Mouse (Mus musculus): ENCODE measurements around the gene Vsig8. TPM values are rescaled to one million over a fixed set of nuclear protein-coding genes. Genes with fewer than 3 reads are reported as not detected.
A peak's percentile ranks its signal among the peaks of the same experiment; 100 is the strongest.

Vsig8 gene
- total RNA-seq, 2 experiments from 2014 or later = not detected

DNA sequence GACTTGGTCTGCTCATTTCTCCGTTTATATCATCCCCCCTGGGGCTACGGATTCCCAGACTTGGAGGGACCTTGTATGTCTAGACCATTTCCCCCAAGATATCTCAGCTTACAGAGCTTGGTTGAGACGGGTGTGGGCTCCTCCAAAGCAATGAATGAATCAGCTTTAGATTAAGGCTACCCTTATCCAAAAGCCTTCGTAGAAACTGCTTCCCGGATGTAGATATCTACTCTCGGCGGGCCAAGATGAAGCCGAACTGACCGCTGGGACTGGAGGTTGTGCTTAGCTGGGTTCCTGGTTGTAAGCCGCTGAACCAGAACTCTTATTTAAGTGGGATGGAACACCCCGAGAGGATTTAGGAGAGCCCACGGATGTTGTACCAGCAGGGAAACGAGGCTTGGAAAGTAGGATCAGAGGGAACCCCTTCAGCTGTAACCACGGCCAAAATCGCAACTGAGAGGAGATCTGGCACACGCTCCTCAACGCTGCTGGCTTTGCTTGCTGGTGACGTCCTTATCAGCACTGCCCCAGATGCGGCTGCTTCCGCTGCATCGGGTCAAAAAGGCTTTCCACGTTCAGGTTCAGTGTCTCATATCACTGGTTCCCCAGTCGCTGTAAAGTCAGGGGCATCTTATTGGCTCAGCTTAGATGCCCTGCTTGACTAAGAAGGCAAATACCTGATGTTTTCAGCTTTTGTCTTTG is 29.2 kb upstream of the Vsig8 start:
- intact Hi-C loops (cut with DNase I) = loop anchor here (5.0 to 10.0 kb wide), 2 partner anchors 106 to 848 kb away; partner anchors contain the start of gene Dusp23
- no peak for DNase-seq

DNA sequence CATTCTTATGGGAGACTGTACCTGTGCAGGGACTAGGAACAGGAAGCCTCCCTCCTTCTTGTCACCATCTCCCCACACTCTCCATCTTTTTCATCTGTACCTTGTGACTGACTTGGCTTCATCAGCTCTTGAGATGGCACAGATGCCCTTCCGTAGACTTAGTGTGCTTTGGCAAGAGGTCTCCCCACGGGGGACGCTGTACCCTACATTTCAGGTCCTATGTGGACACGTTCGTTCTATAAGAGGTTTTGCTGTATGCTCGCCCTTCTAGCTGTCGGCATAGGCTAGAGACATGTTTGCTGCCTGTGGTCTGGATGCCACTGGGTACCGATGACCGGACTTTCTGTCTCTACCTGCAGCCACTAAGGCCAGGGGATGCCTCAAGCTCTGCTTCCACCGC is 28.3 kb upstream of the Vsig8 start:
- no peak for DNase-seq
- intact Hi-C loops (cut with DNase I) = loop anchor here (5.0 to 10.0 kb wide), 2 partner anchors 105 to 847 kb away; partner anchors contain the start of gene Dusp23

DNA sequence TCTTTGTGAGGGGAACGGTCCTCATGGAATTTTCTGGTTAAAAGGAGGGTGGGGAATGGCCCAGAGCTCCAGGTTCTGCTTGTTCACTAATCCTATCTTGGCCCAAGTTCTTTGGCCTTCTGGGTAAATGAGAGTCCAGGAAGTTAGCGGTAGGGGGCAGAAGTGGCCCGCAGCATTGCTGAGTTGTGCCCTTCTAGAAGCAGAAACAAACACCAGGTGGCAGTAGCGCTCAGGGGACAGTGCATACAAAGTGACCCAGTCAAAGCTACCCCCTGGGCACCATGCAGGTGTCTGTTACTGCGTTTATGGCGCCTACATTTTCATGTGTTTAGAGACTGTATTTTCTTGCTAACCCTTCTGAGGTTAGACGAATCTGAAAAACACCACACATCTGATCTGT is 27.0 kb upstream of the Vsig8 start:
- peak; percentile 92 for DNase-seq
- intact Hi-C loops (cut with DNase I) = loop anchor here (5.0 to 10.0 kb wide), 2 partner anchors 104 to 846 kb away; partner anchors contain the start of gene Dusp23

DNA sequence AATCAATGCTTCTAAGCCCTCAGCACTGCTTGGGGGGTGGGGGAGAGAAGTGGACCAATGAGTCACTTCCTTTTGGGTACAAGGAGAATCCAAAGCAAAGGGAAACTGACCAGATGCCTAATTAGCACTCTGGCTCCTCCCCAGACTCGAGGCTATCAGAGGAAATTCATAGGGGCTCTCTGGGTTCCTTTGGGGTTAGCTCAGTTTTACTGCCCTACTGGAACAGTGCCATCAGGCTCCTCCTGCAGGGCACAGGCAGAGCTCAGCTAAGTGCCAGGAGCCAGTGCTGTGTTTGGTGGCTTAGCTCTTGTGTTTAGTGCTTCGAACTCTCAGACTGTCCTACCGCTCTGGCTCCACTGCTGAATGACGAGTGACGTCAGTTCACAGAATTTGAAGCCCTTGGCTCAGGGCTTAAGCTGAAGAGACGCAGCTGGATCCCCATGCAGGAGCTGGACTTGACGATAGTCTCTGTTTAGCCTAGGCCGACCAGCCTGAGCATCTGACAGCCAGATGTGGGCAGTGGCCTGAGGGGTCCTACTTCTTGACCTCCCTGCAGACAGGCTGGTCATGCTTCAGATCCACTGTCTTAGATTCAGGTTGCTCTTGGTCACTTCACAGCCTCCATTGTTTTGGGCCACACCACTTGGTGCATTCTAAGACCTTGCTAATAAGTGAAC is 25.1 kb upstream of the Vsig8 start:
- intact Hi-C loops (cut with DNase I) = no loop called here
- no peak for DNase-seq

DNA sequence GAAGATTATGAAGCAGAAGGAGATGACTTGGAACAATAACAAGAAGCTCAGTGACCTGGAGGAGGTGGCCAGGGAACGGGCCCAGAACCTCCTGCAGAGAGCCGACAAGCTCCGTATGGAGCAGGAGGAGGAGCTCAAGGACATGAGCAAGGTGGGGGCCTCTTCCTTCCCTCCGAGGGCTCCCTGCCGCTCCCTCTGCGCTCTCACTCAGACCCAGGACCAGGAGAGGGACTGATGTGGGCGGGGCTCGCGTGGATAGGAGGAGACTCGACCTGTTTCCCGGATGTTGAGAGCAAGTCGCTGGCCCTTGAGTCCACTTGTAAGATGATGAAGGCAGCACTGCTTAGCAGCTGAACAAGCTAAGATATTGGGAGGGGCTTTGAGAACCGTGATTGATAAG is 23.2 kb upstream of the Vsig8 start:
- intact Hi-C loops (cut with DNase I) = no loop called here
- DNase-seq = peak; percentile 43

DNA sequence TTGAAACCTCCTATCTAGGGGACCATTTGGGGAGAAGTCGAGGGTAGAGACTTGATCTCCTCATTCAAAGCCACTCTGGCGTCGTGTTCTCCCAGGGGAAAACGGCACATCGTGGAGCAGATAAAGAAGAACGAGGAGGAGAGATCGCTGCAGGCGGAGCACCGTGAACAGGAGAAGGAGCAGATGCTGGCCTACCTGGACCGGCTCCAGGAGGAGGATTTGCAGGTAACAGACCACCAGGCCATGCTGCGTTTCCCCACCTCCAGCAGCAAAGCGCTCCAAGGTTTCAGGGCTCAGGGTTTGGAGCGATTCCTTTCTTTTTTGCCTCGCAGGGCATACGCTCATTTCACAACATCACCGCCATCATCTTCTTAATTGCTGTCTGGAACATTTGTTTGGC is 20.6 kb upstream of the Vsig8 start:
- intact Hi-C loops (cut with DNase I) = no loop called here
- DNase-seq = no peak

DNA sequence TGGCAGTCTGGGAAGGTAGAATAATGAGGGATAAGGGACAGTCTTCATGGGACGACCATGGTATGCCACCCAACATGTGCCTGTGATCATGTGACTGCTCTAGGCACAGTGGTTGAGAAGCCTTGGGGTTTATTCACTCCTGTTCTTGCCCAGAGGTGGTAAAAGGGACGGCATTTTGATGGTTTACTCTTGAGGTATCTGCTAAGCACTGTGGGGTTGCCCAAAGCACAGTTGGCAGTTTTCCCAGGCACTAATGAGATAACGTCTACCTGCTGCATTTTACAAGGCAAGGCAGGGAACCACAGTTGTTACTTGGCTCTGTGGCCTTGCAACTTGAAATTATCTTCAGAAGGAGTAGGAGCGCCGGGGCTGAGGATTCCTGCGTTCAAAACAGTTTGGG is 15.9 kb upstream of the Vsig8 start:
- intact Hi-C loops (cut with DNase I) = no loop called here

DNA sequence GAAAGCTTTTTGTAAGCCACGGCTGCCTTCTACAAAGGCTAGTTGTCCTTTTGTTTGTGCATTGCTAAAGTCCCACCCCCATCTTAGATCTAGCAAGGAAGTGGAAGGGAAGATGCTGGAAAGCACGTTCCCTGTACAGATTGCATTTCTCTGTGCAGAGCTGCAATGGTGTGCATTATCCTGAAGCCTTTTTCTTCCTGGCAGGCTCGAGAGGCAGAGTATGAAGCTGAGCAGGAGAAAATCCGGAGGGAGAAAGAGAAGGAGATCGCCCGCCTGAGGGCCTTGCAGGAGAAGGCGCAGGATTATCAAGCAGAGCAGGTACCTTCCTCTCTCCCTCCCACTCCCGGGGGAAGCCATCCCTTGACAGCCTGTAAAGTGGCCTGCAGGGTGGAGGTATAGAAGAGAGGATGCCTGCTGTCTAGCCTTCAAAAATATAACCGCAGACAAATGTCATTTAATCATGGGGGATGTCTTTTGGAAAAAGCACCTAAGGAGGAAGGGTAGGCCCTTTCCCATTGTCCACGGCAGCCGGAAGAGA is 15.4 kb upstream of the Vsig8 start:
- intact Hi-C loops (cut with DNase I) = no loop called here
- no peak for DNase-seq

More for the DNA sequence above, 15.9 kb upstream of the Vsig8 start:
- no peak for DNase-seq

DNA sequence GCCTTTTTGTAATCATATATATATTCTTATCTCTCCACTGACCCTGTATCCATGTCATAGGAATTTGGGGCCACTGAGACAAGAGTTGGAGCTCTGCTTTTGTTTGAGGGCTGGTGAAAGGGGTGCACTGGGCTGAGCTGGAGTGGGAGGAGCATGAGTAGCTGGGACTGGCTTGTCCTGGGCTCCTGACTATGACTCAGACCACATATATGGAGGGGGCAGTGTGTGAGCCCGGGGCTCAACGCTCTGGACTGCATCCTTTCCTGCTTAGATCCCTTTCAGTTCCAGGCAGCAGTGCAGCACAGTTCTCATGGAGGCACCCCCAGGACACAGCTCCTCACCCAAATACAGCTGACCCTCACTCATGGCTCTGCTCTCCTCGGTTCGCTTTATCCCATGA is 9.7 kb upstream of the Vsig8 start:
- no peak for DNase-seq
- intact Hi-C loops (cut with DNase I) = no loop called here

DNA sequence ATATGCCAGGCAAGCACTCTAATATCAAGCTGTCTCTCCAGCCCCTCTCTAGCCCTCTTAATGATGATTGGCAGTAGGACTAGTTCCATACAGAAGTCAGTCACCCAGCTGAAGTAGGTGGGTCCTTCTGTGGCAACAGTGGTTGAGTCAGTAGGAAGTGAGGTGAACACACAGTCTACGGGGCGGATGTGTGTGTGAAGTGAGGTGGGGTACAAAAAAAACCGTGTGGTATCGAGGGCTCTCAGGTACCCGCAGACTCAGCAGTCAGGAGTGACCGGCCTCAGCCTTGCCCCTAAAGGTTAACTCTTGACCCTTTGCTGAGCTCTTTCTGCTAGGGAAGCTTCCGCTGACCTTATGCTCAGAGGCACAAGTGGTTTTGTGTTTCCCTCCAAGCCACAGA is 7.2 kb upstream of the Vsig8 start:
- no peak for DNase-seq
- intact Hi-C loops (cut with DNase I) = no loop called here

DNA sequence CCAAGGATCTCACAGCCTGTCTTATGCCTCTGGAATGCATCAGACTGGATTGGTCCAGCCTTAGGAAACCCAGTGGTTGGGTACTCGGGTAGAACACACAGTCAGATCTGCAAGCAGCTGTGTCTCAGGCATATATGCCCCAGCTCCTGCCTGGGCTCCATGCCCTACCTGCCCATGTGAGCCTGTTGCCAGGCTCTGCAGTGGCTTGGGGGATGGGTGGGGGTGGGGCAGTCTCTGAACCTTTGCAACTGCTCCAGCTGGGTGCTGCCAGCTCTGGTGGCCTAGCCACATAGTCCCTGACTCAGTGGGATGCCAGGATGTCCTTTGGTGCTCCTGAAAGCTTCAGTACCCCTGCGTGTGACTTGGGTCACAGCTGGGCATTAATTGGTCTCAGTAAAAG is 6.4 kb upstream of the Vsig8 start:
- no peak for DNase-seq
- intact Hi-C loops (cut with DNase I) = no loop called here

DNA sequence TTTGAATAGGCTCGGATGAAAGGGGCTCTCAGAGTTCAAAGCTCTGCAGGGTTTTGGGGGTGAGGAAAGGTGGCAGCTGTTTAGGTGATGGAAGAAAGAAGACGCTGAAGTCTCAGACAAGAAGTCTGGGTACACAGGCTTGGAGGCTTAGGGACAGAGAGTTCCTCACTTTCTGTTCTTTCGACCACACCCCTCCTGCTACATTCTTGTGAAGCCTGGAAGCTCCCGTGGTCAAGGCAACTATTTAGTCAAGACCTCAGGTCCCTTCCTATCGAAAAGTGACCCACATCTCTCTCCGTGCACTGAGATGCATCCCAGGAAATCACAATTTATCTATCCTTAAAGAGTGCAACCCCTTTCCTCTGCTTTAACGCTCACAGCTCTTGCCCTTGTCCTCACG is 6.0 kb upstream of the Vsig8 start:
- no peak for DNase-seq
- intact Hi-C loops (cut with DNase I) = no loop called here

DNA sequence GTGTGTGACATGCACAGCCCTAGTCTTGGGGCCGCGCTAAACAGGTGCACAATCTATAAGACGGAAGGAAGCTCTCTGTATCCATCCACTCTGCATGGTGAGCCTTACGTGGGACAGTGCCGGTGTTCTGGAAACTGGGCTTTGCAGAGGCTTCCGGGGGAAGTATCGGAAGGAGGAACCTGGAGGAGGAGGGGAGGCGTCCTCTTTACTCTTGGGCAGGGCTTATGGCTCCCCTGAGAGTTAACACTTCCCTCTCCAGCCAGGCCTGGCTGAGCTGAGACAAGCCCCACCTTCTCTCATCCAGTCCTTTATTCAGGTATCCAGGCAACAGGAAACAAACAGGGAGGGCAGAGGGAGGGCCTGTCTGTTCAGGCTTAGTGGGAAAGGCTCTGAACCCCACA is 5.2 kb upstream of the Vsig8 start:
- DNase-seq = no peak
- intact Hi-C loops (cut with DNase I) = no loop called here

DNA sequence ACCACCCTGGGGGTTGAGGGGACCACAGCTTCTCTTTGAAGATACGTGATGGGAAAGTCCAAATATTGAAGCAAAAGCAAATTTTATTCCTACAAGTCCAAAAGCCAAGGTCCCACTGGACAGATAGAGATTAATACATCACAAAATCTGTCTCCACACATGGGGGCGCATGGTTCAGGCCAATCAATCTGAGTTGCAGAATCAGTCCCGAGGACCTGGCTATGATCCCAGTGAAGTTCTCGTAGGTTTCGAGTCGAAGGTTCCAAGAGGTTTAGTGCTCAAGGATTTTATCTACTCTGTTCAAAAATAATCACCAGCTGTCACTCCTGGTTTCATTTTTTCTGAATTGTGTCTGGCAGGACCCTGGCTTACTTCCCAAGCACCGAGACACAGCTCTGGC is 4.7 kb upstream of the Vsig8 start:
- intact Hi-C loops (cut with DNase I) = no loop called here
- no peak for DNase-seq

DNA sequence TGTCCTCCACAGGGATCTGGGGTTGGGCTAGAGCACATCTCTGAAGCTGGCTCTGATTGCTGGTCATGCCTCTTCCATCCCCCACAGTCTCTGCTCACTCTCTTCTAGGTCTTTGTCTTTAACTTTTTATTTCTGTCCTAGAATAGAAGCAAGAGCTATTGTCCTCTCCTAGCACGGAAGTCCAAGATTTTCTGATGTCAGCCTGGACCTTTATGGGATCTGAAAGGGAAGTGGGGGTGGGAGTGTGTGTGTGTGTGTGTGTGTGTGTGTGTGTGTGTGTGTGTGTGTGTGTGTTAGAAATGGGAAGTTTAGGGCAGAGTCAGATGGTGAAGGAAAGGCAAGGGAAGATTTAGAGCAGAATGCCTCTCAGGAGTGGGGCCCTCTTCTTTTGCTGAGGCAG is 3.1 kb upstream of the Vsig8 start:
- intact Hi-C loops (cut with DNase I) = no loop called here
- DNase-seq = no peak

DNA sequence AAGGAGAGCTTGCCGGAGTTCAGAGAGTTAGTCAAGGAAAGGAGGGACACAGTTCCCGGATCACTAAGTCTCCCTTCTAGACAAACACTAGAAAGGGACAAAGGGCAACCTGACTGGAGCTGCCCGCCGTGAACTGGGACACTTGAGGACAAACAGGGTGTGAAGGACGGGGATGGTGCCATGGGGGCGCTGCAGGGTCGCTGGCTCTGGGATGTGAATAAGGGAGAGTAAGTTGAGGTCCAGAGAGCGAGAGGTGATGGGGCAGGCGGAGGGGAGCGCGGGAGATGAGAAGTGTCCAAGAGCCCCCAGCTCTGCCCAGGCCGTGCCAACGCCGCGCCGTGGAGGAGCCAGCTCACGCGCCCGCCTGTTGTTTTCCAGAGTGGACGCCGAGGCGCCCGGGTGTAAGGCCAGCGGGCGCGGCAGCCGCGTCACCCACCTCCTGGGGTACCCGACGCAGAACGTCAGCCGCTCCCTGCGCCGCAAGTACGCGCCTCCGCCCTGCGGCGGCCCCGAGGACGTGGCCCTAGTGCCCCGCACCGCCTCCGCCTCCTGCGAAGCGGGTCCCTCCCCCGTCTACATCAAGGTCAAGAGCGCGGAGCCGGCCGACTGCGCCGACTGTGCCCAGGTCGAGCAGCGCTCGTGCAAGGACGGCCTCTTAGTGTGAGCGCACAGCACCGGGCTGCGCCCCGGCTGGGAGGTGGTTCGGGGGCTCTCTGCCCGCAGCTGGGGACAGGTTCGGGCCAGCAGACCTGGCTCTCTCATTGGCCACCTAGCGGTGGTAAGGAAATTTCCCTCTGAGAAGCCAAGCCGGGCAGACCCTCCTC is 7.1 kb downstream of the Vsig8 start:
- intact Hi-C loops (cut with DNase I) = no loop called here
- DNase-seq = peak; percentile 67

DNA sequence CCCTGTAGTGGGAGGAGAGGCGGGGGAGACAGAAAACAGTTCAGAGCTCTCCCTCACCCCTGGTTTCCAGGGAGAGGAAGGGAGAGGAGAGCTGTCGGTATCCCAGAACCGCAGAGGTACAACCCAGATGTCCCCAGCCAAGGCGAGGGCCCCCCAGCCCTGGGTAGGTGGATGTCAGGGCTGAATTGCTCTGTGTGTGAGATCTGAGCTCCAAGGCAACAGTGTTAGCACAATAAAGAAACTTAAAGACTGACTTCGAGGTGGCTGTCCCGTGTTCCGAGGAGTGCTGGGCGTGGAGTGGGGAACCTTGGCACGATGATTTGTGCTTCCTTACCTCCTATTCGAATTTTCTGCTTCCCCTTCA is 7.7 kb downstream of the Vsig8 start:
- no peak for DNase-seq
- intact Hi-C loops (cut with DNase I) = no loop called here

DNA sequence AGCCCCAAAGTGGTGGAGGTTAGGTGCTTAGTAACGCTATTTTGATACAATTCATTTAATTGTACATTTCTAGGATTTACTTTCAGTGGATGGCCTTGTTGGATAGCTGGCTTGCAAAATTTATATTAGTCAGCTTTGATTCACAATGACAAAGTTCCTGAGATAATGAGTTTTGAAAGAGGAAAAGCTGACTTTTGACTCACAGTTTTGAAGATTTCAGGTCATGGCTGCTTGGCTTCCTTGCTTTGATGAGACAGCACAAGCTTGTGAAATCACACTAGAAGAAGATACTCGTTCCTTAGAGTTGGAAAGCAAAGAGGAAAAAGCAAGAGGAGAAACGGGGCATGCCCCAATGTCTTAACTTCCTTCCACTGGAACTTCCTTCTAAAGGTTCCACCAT is 10.4 kb downstream of the Vsig8 start:
- intact Hi-C loops (cut with DNase I) = no loop called here
- DNase-seq = no peak

DNA sequence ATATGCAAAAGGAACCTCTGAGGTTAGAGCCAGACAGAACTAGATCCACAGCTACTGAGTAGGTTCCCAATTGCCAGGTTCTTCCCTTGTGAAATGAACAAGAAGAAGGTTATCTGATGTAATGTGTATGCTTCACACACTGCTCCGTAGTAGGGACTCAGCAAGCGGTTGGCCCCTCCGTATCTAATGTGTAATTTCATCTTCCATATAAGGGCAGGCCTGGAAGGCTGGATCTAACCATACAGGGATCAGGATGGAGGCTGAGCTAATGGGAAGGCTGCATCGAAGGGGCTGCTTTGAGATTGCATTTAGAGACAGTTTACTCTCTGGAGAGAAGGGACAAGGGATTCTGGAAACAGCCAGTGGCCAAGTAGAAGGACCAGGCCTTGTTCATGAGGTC is 12.0 kb downstream of the Vsig8 start:
- intact Hi-C loops (cut with DNase I) = no loop called here
- no peak for DNase-seq

DNA sequence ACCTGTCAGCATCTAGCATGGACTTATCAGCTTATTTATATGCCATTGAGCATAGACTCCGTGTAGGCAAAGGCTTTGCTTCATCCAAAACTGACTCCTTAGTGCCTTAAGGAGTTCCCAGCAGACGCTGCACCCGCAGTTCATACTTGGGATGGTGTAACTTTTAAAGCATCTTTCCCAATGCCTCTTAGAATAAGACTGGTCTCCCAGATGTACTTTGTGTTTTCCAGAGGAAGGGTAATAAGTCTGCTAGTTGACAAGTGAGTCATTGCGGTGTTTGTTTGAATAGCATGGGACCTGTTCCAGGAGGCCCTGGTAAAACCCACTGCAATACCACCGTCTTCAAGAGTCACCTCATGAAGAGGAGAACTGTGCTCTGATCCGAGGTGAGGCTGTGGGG is 24.4 kb downstream of the Vsig8 start:
- intact Hi-C loops (cut with DNase I) = no loop called here

DNA sequence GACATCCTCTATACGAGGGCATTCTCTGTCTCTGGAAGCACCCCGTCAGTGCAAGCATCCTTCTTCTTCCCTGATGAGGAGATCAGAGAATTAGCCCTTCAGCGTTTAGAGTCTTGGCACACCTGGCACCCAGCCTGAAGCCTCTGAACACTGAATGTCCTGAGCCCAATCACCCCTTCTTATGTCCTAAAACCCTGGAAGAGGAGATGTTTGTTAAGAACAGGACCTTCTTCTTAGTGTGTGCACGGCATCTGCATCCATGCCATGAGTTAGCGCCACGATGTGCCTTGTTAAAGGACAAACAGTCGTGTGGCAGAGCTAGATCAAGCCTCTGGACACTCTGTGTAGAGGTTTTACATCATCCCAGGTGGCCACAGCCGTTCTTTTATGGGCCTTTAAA is 26.7 kb downstream of the Vsig8 start:
- intact Hi-C loops (cut with DNase I) = no loop called here
- no peak for DNase-seq

More for the DNA sequence above, 24.4 kb downstream of the Vsig8 start:
- DNase-seq = no peak
